Mouse (Mus musculus) heart, adult 2 months (tissue): ENCODE measurements around the gene Zfp648. TPM values are rescaled to one million over a fixed set of nuclear protein-coding genes. Genes with fewer than 3 reads are reported as not detected.

ENCODE experiments used
- DNase-seq, 2 experiments: peaks; one replicate each; pipeline ENCODE4 v3.0.0; 2021
- H3K27ac ChIP-seq: fragments of 200-600 bp; 2 replicates; pipeline ENCODE4 v1.8.1; 2022
- H3K27me3 ChIP-seq: fragments of 200-500 bp; 2 replicates; pipeline ENCODE4 v1.6.1; 2012; ENCODE audit warnings: mild to moderate bottlenecking, low read length, inconsistent platforms, mixed read lengths; ENCODE audit not compliant: control insufficient read depth, insufficient read depth
- H3K36me3 ChIP-seq: fragments of 200-500 bp; 2 replicates; pipeline ENCODE4 v1.6.1; 2012; ENCODE audit warnings: low read length, inconsistent platforms; ENCODE audit not compliant: control insufficient read depth, insufficient read depth
- H3K4me1 ChIP-seq: fragments of 200-500 bp; 2 replicates; pipeline ENCODE4 v1.6.1; 2011; ENCODE audit warnings: low read length; ENCODE audit not compliant: control insufficient read depth, insufficient read depth
- H3K4me3 ChIP-seq: fragments of 200-600 bp; 2 replicates; pipeline ENCODE4 v1.8.1; 2022
- H3K79me2 ChIP-seq: fragments of 200-500 bp; replicated peaks from 2 replicates; pipeline ENCODE4 v1.6.1; 2012; ENCODE audit warnings: mild to moderate bottlenecking, inconsistent platforms, low read length, moderate library complexity, mixed read lengths; ENCODE audit not compliant: control insufficient read depth, insufficient read depth
- H3K9ac ChIP-seq: fragments of 200-500 bp; 2 replicates; pipeline ENCODE4 v1.6.1; 2012; ENCODE audit warnings: low read depth, mild to moderate bottlenecking, control low read depth, inconsistent platforms, low read length, mixed read lengths
- CTCF ChIP-seq: fragments of 200-600 bp; IDR thresholded peaks from 2 replicates; pipeline ENCODE4 v1.8.1; 2022; ENCODE audit warnings: antibody characterized with exemption, mild to moderate bottlenecking, moderate library complexity
- EP300 ChIP-seq: fragments of 200-500 bp; IDR thresholded peaks from 2 replicates; pipeline ENCODE4 v1.6.1; 2011; ENCODE audit warnings: low read depth, low read length, control low read depth; ENCODE audit not compliant: insufficient read depth
- POLR2A ChIP-seq: fragments of 200-500 bp; IDR thresholded peaks from 2 replicates; pipeline ENCODE4 v1.6.1; 2011; ENCODE audit warnings: mild to moderate bottlenecking, low read depth, low read length, control low read depth; ENCODE audit not compliant: insufficient read depth
- WGBS: fragments of 180-500 bp; shearing (Covaris S2); methylation state at CpG from one replicate; pipeline ENCODE4 v1.1.7; 2018; 5-methylcytosine and 5-hydroxymethylcytosine counted together
- intact Hi-C: fragments of 180-260 bp; cut with DNase I; formaldehyde crosslinking; loops from one replicate; pipeline ENCODE4 v1.15.1; 2025
- polyA plus RNA-seq: library from polyadenylated mRNA; depleted of rRNA; stranded (reverse); fragments of >200 nt; gene quantifications from 2 replicates; pipeline ENCODE4 v1.2.3, GENCODE M21; 2012
- total RNA-seq, 2 experiments: library from RNA; stranded (reverse); gene quantifications; 2 replicates each; pipeline ENCODE4 v1.2.3; 2021

Zfp648 gene
- total and polyA plus RNA-seq, 3 experiments = not detected

DNA sequence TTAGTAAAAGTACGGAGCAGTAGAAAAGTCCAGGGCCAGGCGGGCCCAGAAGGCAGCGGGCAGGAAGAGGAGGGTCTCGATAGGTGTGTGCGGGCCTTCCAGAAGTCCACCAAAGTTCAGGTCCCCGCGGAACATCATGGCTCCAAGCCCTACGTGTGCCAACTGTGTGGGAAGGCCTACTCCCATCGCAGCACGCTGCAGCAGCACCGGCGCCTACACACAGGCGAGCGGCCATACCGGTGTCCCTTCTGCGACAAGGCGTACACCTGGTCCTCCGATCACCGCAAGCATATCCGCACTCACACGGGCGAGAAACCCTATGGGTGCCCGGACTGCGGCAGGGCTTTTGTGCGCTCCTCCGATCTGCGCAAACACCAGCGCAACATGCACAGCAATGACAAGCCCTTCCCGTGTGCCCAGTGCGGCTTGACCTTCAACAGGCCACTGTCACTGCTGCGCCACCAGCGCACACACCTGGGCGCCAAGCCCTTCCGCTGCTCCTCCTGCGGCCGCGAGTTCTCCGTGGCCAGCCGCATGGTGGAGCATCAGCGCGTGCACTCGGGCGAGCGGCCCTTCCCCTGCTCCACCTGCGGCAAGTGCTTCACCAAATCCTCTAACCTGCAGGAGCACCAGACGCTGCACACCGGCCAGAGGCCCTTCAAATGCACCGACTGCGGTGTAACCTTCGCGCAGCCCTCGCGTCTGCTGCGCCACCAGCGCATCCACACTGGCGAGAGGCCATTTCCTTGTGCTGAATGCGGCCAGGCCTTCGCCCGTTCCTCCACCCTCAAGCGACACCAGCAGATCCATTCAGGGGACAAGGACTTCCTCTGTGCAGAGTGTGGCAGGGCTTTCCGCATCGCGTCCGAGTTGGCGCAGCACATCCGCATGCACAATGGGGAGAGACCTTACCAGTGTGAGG is 3.9 kb downstream of the Zfp648 start:
- DNase-seq = no peak
- H3K4me1 ChIP-seq = no peaks in the 10 kb centered on the region
- no peaks in the 10 kb centered on the region for H3K36me3 ChIP-seq
- H3K27ac ChIP-seq = no peak overlapping the region
- WGBS = 12% methylated on average over 66 of the region's 66 CpGs
- TF ChIP-seq EP300 = no peak
- no peak for TF ChIP-seq POLR2A
- no peak for TF ChIP-seq CTCF
- H3K9ac ChIP-seq = no peak overlapping the region
- intact Hi-C loops = no loop called here
- no peak overlapping the region for H3K4me3 ChIP-seq
- H3K27me3 ChIP-seq = peaks cover 6% of the 10 kb centered on the region; the same call in 1 of the 2 replicates
- no peaks in the 10 kb centered on the region for H3K79me2 ChIP-seq

DNA sequence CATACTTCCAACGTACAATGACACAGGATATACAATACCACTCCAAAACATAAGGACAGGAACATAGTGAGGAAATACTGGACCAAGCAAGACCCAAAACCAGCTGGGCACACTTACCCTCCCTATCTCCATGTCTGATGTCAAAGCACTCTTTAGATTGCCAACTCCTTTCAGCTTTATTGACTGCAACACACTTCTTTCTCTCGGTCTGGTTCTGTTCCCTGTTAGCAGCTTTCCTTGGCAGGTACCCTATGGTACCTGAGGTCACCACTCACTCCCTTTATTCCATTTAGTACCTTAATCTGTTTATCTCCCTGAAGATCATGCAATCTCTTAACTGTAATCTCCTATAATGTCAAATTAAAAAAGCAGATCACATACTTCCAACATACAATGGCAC is 19.0 kb downstream of the Zfp648 start:
- WGBS = 70% methylated on average over 2 of the region's 2 CpGs

DNA sequence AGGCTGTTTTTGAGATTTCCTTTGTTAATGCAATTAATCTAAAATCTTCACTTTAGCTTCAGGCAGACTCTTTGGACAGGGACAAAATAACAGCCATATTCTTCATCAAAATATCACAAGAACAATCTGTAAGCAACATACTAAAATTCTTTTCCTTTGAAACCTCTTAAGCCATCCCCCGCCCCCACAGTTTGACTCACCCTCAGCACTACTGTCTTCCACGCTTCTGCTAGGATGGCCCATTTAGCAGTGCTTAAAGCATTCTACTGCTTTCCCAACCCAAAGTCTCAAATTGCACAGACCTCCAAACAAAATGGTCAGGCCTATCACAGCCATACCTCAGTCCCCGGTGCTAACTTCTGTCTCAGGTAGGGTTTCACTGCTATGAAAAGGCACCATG is 19.6 kb downstream of the Zfp648 start:
- no peaks in the 10 kb centered on the region for H3K79me2 ChIP-seq
- H3K4me3 ChIP-seq = no peak overlapping the region
- no peaks in the 10 kb centered on the region for H3K4me1 ChIP-seq
- WGBS = 88% methylated on average over 3 of the region's 3 CpGs
- no peaks in the 10 kb centered on the region for H3K27me3 ChIP-seq
- TF ChIP-seq EP300 (no peak), CTCF (no peak), POLR2A (no peak)
- H3K9ac ChIP-seq = no peak overlapping the region
- DNase-seq = no peak
- intact Hi-C loops = no loop called here
- H3K36me3 ChIP-seq = no peaks in the 10 kb centered on the region
- no peak overlapping the region for H3K27ac ChIP-seq

More for the DNA sequence above, 19.0 kb downstream of the Zfp648 start:
- Histone ChIP-seq H3K27ac (no peak overlapping the region), H3K27me3 (no peaks in the 10 kb centered on the region), H3K79me2 (no peaks in the 10 kb centered on the region), H3K4me3 (no peak overlapping the region), H3K9ac (no peak overlapping the region), H3K36me3 (no peaks in the 10 kb centered on the region), H3K4me1 (no peaks in the 10 kb centered on the region)
- TF ChIP-seq POLR2A (no peak), CTCF (no peak)
- intact Hi-C loops = no loop called here
- no peak for DNase-seq

DNA sequence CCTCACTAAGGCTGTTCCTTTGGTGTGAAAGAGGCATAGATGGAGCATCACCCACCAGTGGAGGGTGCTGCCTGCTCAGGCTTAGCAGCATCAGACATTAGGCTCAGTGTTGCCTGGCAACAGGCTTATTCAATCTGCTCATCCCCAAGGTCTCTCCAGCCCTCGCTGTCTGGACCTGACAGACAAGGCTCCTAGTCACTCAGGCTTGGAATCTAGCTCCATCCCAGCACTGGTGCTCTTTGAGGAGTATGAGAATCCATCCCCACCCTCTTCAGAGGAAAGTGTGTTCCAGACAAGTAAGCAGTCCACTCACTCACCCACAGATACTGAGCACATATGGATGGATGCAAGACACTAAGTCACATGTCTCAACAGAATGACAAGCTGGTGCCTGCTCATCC is 22.8 kb downstream of the Zfp648 start:
- Histone ChIP-seq H3K36me3 (no peaks in the 10 kb centered on the region), H3K4me3 (no peak overlapping the region), H3K27ac (no peak overlapping the region), H3K4me1 (no peaks in the 10 kb centered on the region), H3K27me3 (no peaks in the 10 kb centered on the region), H3K79me2 (no peaks in the 10 kb centered on the region), H3K9ac (no peak overlapping the region)
- intact Hi-C loops = no loop called here
- DNase-seq = no peak
- TF ChIP-seq POLR2A (no peak), EP300 (no peak), CTCF (no peak)
- WGBS = 41% methylated on average over 1 of the region's 1 CpGs

DNA sequence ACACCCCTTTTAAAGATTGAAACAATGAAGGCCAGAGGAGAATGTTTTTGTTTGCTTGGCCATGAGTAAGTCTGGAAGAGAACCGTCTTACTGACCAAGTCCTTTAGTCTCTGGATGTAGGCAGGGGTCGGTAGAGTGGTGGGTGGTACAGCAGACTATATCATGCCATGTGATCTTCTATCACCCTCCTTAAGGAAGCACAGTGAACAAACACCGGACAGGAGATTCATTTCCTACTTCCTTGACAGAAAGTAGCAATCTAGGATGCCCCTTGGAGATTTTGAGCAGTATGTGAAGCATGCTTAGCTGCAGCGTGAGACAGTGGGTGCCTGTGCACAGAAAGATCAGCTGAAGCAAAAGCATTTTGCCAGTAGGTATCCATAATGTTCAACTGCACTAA is 31.6 kb downstream of the Zfp648 start:
- H3K79me2 ChIP-seq = no peaks in the 10 kb centered on the region
- H3K9ac ChIP-seq = no peak overlapping the region
- no peak for DNase-seq
- intact Hi-C loops = no loop called here
- H3K27me3 ChIP-seq = no peaks in the 10 kb centered on the region
- TF ChIP-seq CTCF (no peak), EP300 (no peak)
- H3K27ac ChIP-seq = no peak overlapping the region
- 47% methylated on average over 4 of the region's 4 CpGs for WGBS
- H3K36me3 ChIP-seq = no peaks in the 10 kb centered on the region
- H3K4me1 ChIP-seq = no peaks in the 10 kb centered on the region
- H3K4me3 ChIP-seq = no peak overlapping the region

- no peaks in the 10 kb centered on the region for H3K4me1 ChIP-seq
- 63% methylated on average over 6 of the region's 6 CpGs for WGBS
These were observed 32.0 kb downstream of the Zfp648 start for GRCm38 (mm10) chr1:154233033-154233432.

More at GRCm38 (mm10) chr1:154233033-154233432, 32.0 kb downstream of the Zfp648 start:
- no peak for TF ChIP-seq CTCF
- no peak for TF ChIP-seq POLR2A
- no peak for TF ChIP-seq EP300
- no peak for DNase-seq
- Histone ChIP-seq H3K27ac (no peak overlapping the region), H3K9ac (no peak overlapping the region), H3K27me3 (no peaks in the 10 kb centered on the region), H3K36me3 (no peaks in the 10 kb centered on the region), H3K4me3 (no peak overlapping the region), H3K79me2 (no peaks in the 10 kb centered on the region)
- intact Hi-C loops = no loop called here
